Mouse (Mus musculus): ENCODE data around the gene Ints11.

GRCm38 (mm10) chr4:155851951-155852411 lies 17.4 kb upstream of the Ints11 start:
- no peak for TF ChIP-seq CHD1 (IDR thresholded peaks at IDR 0.05; ENCODE audit: low read depth, low read length)
- TF ChIP-seq POLR2A (IDR thresholded peaks at IDR 0.05; ENCODE audit: low read depth, low read length) = no peak
- TF ChIP-seq NRF1 (IDR thresholded peaks at IDR 0.05; ENCODE audit: low read depth, low read length) = no peak
- TF ChIP-seq EP300 (IDR thresholded peaks at IDR 0.05; ENCODE audit: low read length) = no peak
- TF ChIP-seq CTCF (conservative IDR thresholded peaks at IDR 0.05 in 1 of 2, IDR thresholded peaks at IDR 0.05 in 1 of 2; ENCODE audit: low read depth in 2 of 2, low read length in 2 of 2) = no peak

All from CH12.LX (cell line).